Mouse (Mus musculus) hindbrain, embryonic 10.5 days (tissue): ENCODE measurements at regions not wholly inside any gene's neighbourhood (a gene's known extent, or its start where the extent isn't known, plus 50 kb on each side); places are given as distances from the start of the nearest gene placed in this dataset.
A peak's percentile ranks its signal among the peaks of the same experiment; 100 is the strongest.

Experiments used
- DNase-seq: peaks from one replicate; pipeline ENCODE4 v3.0.0-alpha.2; 2017; ENCODE audit warnings: low spot score
- H3K27ac ChIP-seq: fragments of 300-500 bp; sonication (generic); 2 replicates; pipeline ENCODE4 v1.5.1; 2016; ENCODE audit warnings: mild to moderate bottlenecking, moderate library complexity
- H3K27me3 ChIP-seq: fragments of 300-500 bp; sonication (generic); 2 replicates; pipeline ENCODE4 v1.6.1; 2016; ENCODE audit warnings: mild to moderate bottlenecking; ENCODE audit not compliant: poor library complexity, insufficient read depth, severe bottlenecking
- H3K36me3 ChIP-seq: fragments of 300-500 bp; sonication (generic); 2 replicates; pipeline ENCODE4 v1.6.1; 2016; ENCODE audit warnings: mild to moderate bottlenecking, moderate library complexity
- H3K4me1 ChIP-seq: fragments of 300-500 bp; sonication (generic); replicated peaks from 2 replicates; pipeline ENCODE4 v1.6.1; 2016; ENCODE audit warnings: mild to moderate bottlenecking
- H3K4me3 ChIP-seq: fragments of 300-500 bp; sonication (generic); 2 replicates; pipeline ENCODE4 v1.5.1; 2016; ENCODE audit warnings: mild to moderate bottlenecking, moderate library complexity
- H3K9me3 ChIP-seq: fragments of 300-500 bp; sonication (generic); 2 replicates; pipeline ENCODE4 v1.6.1; 2016; ENCODE audit warnings: mild to moderate bottlenecking, moderate library complexity
- WGBS: fragments of 180-500 bp; shearing (Covaris S2); methylation state at CpG from one replicate; pipeline ENCODE4 v1.1.7; 2016; 5-methylcytosine and 5-hydroxymethylcytosine counted together

DNA sequence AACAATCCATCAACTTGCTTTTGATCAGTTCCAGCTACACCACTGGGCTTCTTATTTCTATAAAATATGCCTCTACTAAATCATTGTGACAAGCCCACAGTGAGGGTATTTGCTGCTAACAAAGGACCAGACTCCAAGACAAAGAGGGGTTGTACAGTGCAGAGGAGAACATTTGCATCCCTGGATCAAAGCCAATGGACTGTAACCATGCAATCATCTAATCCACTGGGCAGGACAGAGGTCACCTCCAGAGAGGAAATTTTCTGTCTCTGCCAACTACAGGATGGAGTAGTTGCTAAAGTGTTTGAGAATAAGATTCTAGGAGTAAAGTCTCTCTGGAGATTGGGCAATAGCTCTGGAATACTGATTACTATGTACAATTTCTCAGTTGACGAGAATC lies 272.9 kb downstream of the Cox7c start:
- Histone ChIP-seq H3K36me3 (no peaks in the 10 kb centered on the region), H3K4me3 (no peak overlapping the region), H3K9me3 (no peaks in the 10 kb centered on the region), H3K4me1 (0 out of 2 replicates have a peak, but pooled peaks cover 7% of the 10 kb centered on the region), H3K27me3 (no peaks in the 10 kb centered on the region), H3K27ac (no peak overlapping the region)
- 81% methylated on average over 1 of the region's 1 CpGs for WGBS
- peak; percentile 3 for DNase-seq

DNA sequence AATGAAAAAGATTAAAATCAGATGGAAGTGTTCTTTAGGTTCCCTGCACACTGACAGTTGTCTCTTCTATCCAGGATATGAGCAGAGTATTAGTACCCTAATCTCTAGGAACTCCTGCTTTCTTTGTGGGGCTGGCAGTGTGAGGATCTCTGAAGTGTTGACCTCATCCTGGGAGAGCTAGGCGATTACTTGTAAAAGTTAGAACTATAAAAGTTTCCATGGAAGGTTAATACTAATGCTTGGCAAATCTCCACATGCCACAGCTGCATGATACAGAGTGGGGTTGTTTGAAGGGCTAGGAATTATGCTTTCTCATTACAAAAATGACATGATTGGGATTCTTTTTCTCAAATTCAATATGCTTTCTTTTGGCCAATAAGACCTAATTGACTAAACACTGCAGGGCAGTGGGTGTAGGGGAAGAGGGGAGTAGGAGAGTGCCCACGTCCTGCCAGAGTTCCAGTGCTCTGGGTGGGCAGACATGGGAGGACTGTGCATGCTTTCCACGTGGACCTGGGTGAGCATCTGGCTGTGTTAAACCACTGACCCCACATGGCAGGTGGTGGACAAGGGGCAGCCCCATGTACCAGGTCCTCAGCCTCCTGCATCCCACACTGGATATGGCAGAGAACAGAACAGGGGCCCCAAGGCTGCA lies 275.6 kb downstream of the Cox7c start:
- Histone ChIP-seq H3K9me3 (no peaks in the 10 kb centered on the region), H3K4me3 (no peak overlapping the region), H3K4me1 (0 out of 2 replicates have a peak, but pooled peaks cover 7% of the 10 kb centered on the region), H3K36me3 (no peaks in the 10 kb centered on the region), H3K27me3 (no peaks in the 10 kb centered on the region), H3K27ac (no peak overlapping the region)
- 66% methylated on average over 3 of the region's 3 CpGs for WGBS
- no peak for DNase-seq

DNA sequence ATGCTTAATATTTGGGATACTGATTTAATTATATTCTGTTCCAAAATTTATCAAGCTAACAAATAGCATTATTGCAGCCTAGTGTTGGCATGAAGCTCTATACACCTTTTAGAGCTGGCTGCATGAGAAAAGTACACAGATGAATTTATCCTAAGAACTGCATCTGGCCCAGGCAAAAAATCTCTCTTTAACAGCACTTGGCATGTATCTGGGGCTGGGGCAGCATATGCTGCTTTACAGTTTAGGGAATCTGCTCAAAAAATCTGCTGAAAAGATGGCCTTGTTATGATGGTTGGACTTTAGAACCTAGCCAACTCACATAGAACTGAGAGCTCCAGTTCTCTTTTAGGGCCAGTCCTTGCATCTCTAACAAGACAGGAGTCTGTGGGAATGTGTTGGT lies 276.2 kb downstream of the Cox7c start:
- Histone ChIP-seq H3K4me1 (0 out of 2 replicates have a peak, but pooled peaks cover 7% of the 10 kb centered on the region), H3K4me3 (no peak overlapping the region), H3K27ac (no peak overlapping the region), H3K36me3 (no peaks in the 10 kb centered on the region), H3K27me3 (no peaks in the 10 kb centered on the region), H3K9me3 (no peaks in the 10 kb centered on the region)
- no peak for DNase-seq

DNA sequence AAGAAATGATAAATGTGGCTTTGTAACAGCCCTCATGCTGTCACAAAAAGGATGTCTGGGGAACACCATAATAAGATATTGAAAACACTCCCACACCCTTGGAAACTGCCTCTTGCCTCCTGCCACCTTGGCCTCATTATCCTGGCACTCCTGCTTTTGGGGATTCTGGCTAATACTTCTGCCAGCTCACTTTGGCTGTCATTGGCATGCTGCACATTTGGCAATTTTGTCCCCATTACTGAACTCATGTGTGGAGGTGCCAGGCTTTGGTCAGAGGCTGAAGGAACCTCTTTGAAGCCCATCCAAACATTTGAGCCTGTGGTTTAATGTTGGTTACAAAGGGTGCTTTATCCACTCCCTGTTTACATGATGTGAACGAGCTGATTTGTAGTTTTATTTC lies 278.2 kb downstream of the Cox7c start:
- Histone ChIP-seq H3K4me3 (no peak overlapping the region), H3K9me3 (no peaks in the 10 kb centered on the region), H3K27me3 (no peaks in the 10 kb centered on the region), H3K4me1 (0 out of 2 replicates have a peak, but pooled peaks cover 7% of the 10 kb centered on the region), H3K27ac (no peak overlapping the region), H3K36me3 (no peaks in the 10 kb centered on the region)
- no peak for DNase-seq
- 76% methylated on average over 1 of the region's 1 CpGs for WGBS

DNA sequence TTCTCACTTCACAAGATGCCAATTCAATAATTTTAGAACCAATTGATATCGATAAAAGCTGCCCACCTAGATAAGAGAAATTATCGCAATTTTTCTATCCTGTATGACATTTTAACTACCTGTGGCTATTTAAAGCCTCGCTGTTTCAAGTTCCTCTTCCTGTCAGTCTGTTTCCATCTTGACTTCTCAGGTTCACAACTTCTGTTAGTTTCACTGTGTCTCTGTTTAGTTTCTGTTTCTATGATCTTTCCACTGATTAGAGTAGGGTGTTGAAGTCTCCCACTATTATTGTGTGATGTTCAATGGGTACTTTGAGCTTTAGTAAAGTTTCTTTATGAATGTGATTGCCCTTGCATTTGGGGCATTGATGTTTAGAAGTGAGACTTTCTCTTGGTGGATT lies 322.1 kb downstream of the Cox7c start:
- Histone ChIP-seq H3K4me1 (no peaks in the 10 kb centered on the region), H3K27ac (no peak overlapping the region), H3K4me3 (no peak overlapping the region), H3K36me3 (no peaks in the 10 kb centered on the region), H3K9me3 (no peaks in the 10 kb centered on the region), H3K27me3 (no peaks in the 10 kb centered on the region)
- WGBS: 93% methylated on average over 3 of the region's 3 CpGs
- DNase-seq: no peak

DNA sequence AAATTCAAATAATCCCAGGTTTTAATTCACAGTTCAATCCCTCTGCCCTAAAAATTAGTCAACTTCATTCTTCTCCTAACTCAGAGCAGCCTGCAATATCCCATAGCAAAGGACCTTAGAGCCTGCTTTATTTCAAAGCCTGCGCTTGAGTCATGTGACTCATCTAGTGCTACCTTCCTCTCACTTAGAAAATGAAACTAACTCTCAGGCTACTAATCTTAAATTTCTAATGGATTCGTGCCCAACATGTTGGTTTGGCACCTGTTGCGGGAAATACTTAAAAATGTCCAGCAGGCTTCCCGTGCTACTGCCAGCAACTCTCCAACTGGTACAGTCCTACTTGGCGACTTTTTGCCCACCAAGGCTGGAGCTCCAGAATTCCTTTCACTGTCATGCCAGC lies 322.6 kb downstream of the Cox7c start:
- H3K4me3 ChIP-seq: no peak overlapping the region
- DNase-seq: no peak
- WGBS: 91% methylated on average over 5 of the region's 5 CpGs
- no peak overlapping the region for H3K27ac ChIP-seq
- H3K4me1 ChIP-seq: no peaks in the 10 kb centered on the region
- no peaks in the 10 kb centered on the region for H3K36me3 ChIP-seq
- H3K9me3 ChIP-seq: no peaks in the 10 kb centered on the region
- H3K27me3 ChIP-seq: no peaks in the 10 kb centered on the region

DNA sequence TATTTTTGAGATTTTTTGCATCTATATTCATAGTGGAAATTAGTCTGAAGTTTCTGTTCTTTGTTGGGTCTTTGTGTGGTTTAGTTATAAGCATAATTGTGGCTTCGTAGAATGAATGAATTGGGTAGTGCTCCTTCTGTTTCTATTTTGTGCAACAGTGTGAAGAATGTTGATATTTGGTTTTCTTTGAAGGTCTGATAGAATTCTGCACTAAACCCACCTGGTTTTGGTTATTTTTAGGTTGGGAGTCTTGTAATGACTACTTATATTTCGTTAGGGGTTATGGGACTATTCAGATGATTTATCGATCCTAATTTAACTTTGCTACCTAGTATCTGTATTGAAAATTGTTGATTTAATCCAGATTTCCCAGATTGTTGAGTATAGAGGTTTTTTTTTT lies 326.4 kb downstream of the Cox7c start:
- no peak overlapping the region for H3K27ac ChIP-seq
- no peaks in the 10 kb centered on the region for H3K9me3 ChIP-seq
- H3K4me1 ChIP-seq: no peaks in the 10 kb centered on the region
- no peak for DNase-seq
- H3K27me3 ChIP-seq: no peaks in the 10 kb centered on the region
- no peaks in the 10 kb centered on the region for H3K36me3 ChIP-seq
- WGBS: 89% methylated on average over 3 of the region's 3 CpGs
- H3K4me3 ChIP-seq: no peak overlapping the region

DNA sequence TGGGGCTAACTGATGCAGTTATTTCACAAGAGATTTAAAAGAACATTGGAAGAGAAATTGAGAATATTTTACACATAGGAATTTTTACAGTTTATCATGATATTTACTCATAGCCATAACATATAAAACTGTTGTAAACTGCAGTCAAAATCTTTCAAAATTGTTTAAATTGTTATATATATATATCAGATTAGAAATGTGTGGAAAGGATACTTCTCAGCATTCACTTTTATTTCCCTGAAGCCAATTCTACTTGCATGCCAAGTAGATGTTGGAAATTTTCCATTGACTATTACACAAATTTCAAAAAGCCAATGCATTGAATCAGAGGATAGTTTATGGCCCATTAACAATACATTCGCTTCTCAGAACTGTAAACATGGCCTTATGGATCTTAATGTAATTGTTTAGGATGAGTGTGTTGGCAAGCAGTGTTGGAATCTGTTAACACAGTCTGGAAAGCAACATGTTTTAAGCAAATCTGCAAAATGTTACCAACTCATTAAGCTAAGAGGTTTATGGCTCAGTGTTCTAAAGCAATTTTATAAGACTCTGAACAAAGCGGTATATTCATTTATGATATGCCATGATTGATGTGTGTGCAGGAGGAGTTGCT lies 330.7 kb downstream of the Cox7c start:
- H3K27me3 ChIP-seq: no peaks in the 10 kb centered on the region
- no peaks in the 10 kb centered on the region for H3K36me3 ChIP-seq
- 94% methylated on average over 2 of the region's 2 CpGs for WGBS
- no peak overlapping the region for H3K27ac ChIP-seq
- H3K4me1 ChIP-seq: no peaks in the 10 kb centered on the region
- H3K9me3 ChIP-seq: no peaks in the 10 kb centered on the region
- DNase-seq: no peak
- H3K4me3 ChIP-seq: no peak overlapping the region

DNA sequence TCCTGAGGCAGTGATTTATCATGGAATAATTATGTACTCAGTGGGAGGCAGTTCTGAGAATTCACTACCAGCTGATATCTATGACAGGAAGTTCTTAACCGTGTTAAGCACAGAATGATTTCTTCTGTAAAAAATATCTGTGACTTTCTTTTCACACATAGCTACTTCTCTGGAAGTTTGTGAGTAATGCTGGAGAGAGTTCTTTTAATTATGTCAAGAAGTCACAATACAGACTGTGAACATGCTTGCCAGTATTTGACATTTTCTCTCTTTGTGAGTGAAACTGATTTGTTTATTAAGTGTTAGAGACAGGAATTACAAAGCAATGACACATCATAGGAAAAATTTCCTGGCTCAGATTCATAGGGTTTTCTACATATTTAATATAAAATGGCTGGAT lies 354.3 kb downstream of the Cox7c start:
- no peak overlapping the region for H3K27ac ChIP-seq
- H3K4me3 ChIP-seq: no peak overlapping the region
- no peaks in the 10 kb centered on the region for H3K27me3 ChIP-seq
- no peaks in the 10 kb centered on the region for H3K9me3 ChIP-seq
- no peak for DNase-seq
- WGBS: 61% methylated on average over 1 of the region's 1 CpGs
- H3K36me3 ChIP-seq: no peaks in the 10 kb centered on the region
- H3K4me1 ChIP-seq: no peaks in the 10 kb centered on the region
